Mouse (Mus musculus) c-Kit-positive CD71-positive TER-119-positive erythroid progenitor cells, embryonic 14.5 days (primary cell): ENCODE data around the gene Gm13285.
"Not testable (repeated sequence)": the region's sequence is repeated elsewhere in the genome, so short reads cannot be mapped to it uniquely, and the experiment has no call there.

Experiments
- DNase-seq: peaks from one replicate; pipeline ENCODE4 v3.0.0-alpha.2; 2013; ENCODE audit warnings: low spot score

The Gm13285 gene

GRCm38 (mm10) chr4:88799365-88799764 lies at the start of gene Gm13285:
Gm13285 (plus strand) TSS chr4:88799665.
- DNase-seq: not testable (repeated sequence)

- DNase-seq: no peak
These were observed 49.5 kb upstream of the Gm13285 start for GRCm38 (mm10) chr4:88749926-88750325.

GRCm38 (mm10) chr4:88754818-88755340 lies 44.6 kb upstream of the Gm13285 start, which contains the start of gene Gm13271:
Gm13271 (plus strand) TSS chr4:88754868.
- not testable (repeated sequence) for DNase-seq

GRCm38 (mm10) chr4:88756581-88757513 lies 42.6 kb upstream of the Gm13285 start:
- not testable (repeated sequence) for DNase-seq

GRCm38 (mm10) chr4:88757628-88758031 lies 41.8 kb upstream of the Gm13285 start:
- not testable (repeated sequence) for DNase-seq

GRCm38 (mm10) chr4:88758751-88759150 lies 40.7 kb upstream of the Gm13285 start:
- DNase-seq: not testable (repeated sequence)

GRCm38 (mm10) chr4:88759610-88760268 lies 39.7 kb upstream of the Gm13285 start, which contains the start of gene Gm13283:
Gm13283 (plus strand) TSS chr4:88760119.
- DNase-seq: not testable (repeated sequence)

- DNase-seq: not testable (repeated sequence)
These were observed 39.0 kb upstream of the Gm13285 start for GRCm38 (mm10) chr4:88760431-88760830.

GRCm38 (mm10) chr4:88761776-88762175 lies 37.7 kb upstream of the Gm13285 start:
- not testable (repeated sequence) for DNase-seq

- not testable (repeated sequence) for DNase-seq
These were observed 37.1 kb upstream of the Gm13285 start for GRCm38 (mm10) chr4:88762341-88762740.

GRCm38 (mm10) chr4:88763384-88764018 lies 36.0 kb upstream of the Gm13285 start:
- DNase-seq: not testable (repeated sequence)

GRCm38 (mm10) chr4:88773534-88773933 lies 25.9 kb upstream of the Gm13285 start, which contains the start of gene Gm13290:
Gm13290 (plus strand) TSS chr4:88773834.
- DNase-seq: not testable (repeated sequence)

- not testable (repeated sequence) for DNase-seq
These were observed 22.8 kb upstream of the Gm13285 start, which contains the start of gene Gm13289 for GRCm38 (mm10) chr4:88776622-88777021. Gm13289 (plus strand) TSS chr4:88776922.

GRCm38 (mm10) chr4:88779550-88779949 lies 19.9 kb upstream of the Gm13285 start, which contains the start of gene Gm13272:
Gm13272 (plus strand) TSS chr4:88779850.
- not testable (repeated sequence) for DNase-seq

GRCm38 (mm10) chr4:88780320-88780719 lies 19.1 kb upstream of the Gm13285 start:
- not testable (repeated sequence) for DNase-seq

GRCm38 (mm10) chr4:88781831-88782230 lies 17.6 kb upstream of the Gm13285 start, which contains the start of gene Ifnz:
Ifnz (plus strand) TSS chr4:88782131.
- not testable (repeated sequence) for DNase-seq

GRCm38 (mm10) chr4:88782335-88782734 lies 17.1 kb upstream of the Gm13285 start:
- not testable (repeated sequence) for DNase-seq

GRCm38 (mm10) chr4:88785409-88785808 lies 14.1 kb upstream of the Gm13285 start, which contains the start of gene Gm13276:
Gm13276 (plus strand) TSS chr4:88785709.
- DNase-seq: not testable (repeated sequence)

- DNase-seq: not testable (repeated sequence)
These were observed 11.1 kb upstream of the Gm13285 start, which contains the start of gene Gm13277 for GRCm38 (mm10) chr4:88788402-88788801. Gm13277 (plus strand) TSS chr4:88788632.

GRCm38 (mm10) chr4:88791250-88791649 lies 8.2 kb upstream of the Gm13285 start, which contains the start of gene Gm13278:
Gm13278 (plus strand) TSS chr4:88791550.
- not testable (repeated sequence) for DNase-seq
